ENCODE assay signal across 8 mouse cellular contexts in genomic region chr9:45370117-45370561, GRCm38 (mm10). TPM values are rescaled to one million over a fixed set of nuclear protein-coding genes. Genes with fewer than 3 reads are reported as not detected.
DNase-seq lines count a peak whose midpoint lies in the region; ATAC-seq lines count a peak whose summit lies in the region.

Fxyd6 (plus strand) TSS chr9:45370185.

- peak within 1 kb of the TSS; percentile 74 for H3K27ac ChIP-seq in forebrain, embryonic 16.5 days (ENCODE audit: low read length)

- H3K36me3 ChIP-seq in forebrain, embryonic 16.5 days (ENCODE audit: control insufficient read depth, insufficient read depth), result no peaks in the 10 kb centered on the region

- ATAC-seq in forebrain, embryonic 16.5 days, result peak; percentile 85

- H3K4me2 ChIP-seq in forebrain, embryonic 16.5 days (ENCODE audit: low read length), result peak within 1 kb of the TSS; percentile 80

- H3K27me3 ChIP-seq in forebrain, embryonic 16.5 days (replicated peaks; ENCODE audit: control insufficient read depth, insufficient read depth, low read length), result no peaks in the 10 kb centered on the region

- DNase-seq in R1 (ENCODE audit: low read depth, low spot score) (peak; percentile 75), adipocyte (ENCODE audit: low spot score) (no peak)
- DNase-seq in cerebellum, adult 11-12 months, result peak; percentile 64
- DNase-seq in heart, postnatal 25 days (ENCODE audit: low spot score), result peak; percentile 45
- DNase-seq in layer of hippocampus, postnatal 14 days (ENCODE audit: low spot score in 2 of 2), result peak; percentile 50 to 53
- peak; percentile 19 for DNase-seq in lung, postnatal 36 days
- DNase-seq in right cerebral cortex, postnatal 25 days, result peak; percentile 66

- peak within 1 kb of the TSS; percentile 78 for H3K9ac ChIP-seq in forebrain, embryonic 16.5 days (replicated peaks; ENCODE audit: low read depth, low read length)

- peak within 1 kb of the TSS; percentile 74 for H3K4me3 ChIP-seq in forebrain, embryonic 16.5 days (replicated peaks; ENCODE audit: low read length)

- peaks cover 30% of the 10 kb centered on the region for H3K4me1 ChIP-seq in forebrain, embryonic 16.5 days (replicated peaks; ENCODE audit: control insufficient read depth, insufficient read depth, low read length)

- 0% methylated on average over 28 of the region's 28 CpGs for WGBS in forebrain, embryonic 16.5 days

- intact Hi-C loops in heart, postnatal 25 days (cut with DNase I), result no loop called here

- no peaks in the 10 kb centered on the region for H3K9me3 ChIP-seq in forebrain, embryonic 16.5 days (ENCODE audit: control insufficient read depth, low read length)

RNA-seq across cellular contexts. Expression of gene Fxyd6, which starts in this region (rescaled TPM):
- polyA plus RNA-seq in forebrain, embryonic 16.5 days (2015; fragmentation: Nextera tagmentation; extraction: Ambion mirVana), result 481 and 559 TPM in 2 replicates
- 10 to 100 TPM; 16.2 to 17.2 TPM for total RNA-seq in heart, postnatal 25 days (2021)
- total RNA-seq in layer of hippocampus, postnatal 14 days (2021), result 100 to 1,000 TPM; 172 to 192 TPM

Comparison
In these comparisons a context has a peak if more than half of its experiments do, and no peak if none do; other contexts are left out.
1. RNA of gene Fxyd6 (total RNA-seq): 172 to 192 TPM in layer of hippocampus, postnatal 14 days; 16.2 to 17.2 TPM in heart, postnatal 25 days; every median in the first group is over 4 times any median in the second.